Mouse (Mus musculus): ENCODE data around the gene Cycs.

Gene Cycs

DNA sequence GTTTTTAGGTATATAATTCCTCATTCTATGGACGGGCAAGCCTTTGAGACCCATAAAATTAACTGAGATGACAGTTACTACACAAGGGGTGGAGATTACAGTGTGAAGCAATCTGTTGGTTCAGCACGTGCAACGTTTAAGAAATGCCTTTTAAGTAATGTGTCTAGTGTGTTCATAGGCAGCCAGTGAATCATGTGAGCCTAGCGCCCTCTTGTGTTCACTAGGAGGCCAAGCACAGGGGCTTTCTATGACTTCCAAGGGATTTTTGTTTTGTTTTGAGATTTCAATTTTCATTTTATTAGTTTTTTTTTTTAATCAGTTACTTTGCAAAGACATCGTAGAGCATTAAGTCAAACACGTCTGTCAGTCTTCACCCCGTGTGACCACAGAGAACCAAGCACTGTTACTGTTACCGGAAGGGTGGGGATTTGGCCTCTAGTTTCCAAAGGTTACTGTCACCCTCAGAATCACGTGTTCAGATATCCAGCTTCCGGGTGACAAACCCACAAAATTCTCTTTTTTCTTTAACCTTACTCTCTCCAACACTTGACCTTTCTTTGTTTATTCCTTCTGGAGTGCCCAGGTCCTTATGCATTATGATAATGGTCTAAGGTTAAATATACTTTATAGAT is 20.8 kb downstream of the Cycs start:
- no peak for DNase-seq (ENCODE audit: low spot score)

DNA sequence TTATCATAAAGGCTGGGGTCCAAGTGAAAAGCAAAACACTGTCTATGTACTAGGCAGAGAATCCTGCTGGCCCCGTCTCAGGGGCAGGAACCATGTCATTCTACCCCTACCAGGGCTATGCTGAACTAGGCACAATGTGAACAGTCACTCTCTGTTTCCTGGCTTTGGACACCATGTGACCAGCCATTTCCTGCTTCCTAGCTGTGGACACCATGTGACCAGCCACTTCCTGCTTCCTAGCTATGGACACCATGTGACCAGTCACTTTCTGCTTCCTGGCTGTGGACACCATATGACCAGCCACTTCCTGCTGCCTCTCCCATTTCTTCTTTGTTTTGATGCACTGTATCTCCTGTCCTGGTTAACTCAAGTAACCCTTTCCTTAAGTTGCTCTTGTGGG is 23.8 kb downstream of the Cycs start:
- DNase-seq (ENCODE audit: low spot score): no peak

DNA sequence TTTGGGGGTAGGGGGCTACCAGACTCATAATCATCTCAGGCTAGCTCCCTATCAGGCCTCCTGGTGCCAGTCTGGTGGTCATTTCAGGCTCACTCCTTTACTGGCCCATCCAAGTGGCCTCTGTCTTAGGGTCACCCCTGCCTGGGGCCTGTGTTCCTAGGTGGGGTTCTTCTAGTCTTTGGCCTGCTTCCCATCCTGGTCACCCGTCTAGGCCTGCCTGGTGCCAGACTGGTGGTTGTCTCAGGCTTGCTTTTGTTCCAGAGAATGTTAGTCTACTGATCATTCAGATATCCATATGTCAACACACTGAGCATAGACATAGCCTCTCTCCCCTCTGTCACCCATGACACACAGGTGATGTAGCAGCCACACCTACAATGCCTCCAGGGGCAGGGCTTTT is 26.7 kb downstream of the Cycs start:
- no peak for DNase-seq (ENCODE audit: low spot score)

DNA sequence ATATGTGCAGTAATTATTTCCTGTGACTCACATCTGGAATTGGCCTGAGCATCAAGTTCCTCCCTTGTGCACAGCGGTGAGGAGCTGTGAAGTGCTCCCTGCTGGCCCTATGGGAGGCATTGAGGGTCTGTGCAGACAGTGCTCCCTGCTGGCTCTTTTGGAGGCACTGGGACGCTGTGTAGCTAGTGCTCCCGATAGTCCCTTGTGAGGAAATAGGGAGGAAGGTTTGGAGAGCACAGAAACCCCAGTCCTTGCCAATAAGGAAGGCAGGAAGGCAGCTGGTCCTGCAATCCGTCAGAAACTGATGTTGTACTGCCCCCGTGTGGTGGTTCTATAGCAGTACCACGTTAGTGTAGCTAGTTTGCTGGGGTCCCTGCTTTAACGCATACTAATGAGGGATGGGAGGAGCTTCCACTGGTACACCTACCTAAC is 29.9 kb downstream of the Cycs start:
- DNase-seq (ENCODE audit: low spot score): peak; percentile 34

DNA sequence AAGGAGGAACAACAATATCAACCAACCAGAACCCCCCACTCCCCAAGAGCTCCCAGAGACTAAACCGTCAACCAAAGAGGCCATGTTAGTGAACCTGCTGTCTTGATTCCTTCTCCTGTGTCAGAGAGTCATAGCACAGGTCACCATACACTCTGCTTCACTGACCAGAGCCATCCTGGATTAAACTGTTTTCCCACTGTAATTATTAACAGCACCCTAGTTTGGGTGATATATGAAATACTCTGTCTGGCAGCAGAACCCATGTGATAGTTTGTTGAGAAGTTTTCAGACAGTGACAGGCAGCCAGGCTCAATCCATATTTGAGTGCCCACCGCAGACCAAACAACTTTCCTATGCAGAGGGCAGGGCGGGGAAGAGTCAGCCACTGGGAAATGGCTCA is 31.0 kb downstream of the Cycs start:
- DNase-seq (ENCODE audit: low spot score): no peak

DNA sequence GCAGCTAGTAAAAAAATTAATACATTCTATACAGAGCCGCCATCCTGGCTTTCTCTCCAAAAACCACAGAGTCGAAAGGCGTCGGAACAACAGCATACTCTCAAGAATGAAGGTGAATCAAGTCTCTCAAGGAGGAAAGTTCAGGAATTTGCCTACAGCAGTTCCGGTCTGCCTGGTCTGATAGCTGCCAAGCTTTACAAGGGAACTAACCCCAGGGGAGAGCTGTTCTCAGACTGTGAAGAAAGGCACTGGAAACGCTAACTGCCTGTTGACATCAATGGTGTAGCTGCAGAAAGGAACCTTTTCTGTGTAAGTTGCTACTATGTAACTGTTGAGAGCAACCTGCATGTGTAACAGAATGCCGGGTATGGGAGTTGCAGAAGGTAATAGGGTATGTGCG is 34.4 kb downstream of the Cycs start:
- no peak for DNase-seq (ENCODE audit: low spot score)

DNA sequence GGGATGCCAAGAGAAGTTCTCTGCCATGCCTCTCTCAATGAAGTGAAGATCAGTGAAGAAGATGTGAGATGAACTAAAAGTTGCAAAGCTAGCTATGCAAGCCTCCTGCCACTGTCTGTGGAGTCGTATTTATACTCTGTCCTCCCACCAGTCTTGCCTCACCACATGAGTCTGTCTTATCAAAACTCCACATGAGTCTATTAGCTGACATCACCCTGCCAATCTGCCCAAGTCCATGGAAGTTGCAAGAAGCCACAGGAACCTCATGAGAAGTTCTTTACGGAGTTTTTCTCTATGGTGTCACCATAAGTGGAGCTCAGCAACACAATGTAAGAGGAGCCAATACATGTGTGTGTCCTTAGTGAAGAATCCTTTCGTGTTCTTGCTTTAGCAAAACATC is 35.3 kb downstream of the Cycs start:
- DNase-seq (ENCODE audit: low spot score): no peak

DNA sequence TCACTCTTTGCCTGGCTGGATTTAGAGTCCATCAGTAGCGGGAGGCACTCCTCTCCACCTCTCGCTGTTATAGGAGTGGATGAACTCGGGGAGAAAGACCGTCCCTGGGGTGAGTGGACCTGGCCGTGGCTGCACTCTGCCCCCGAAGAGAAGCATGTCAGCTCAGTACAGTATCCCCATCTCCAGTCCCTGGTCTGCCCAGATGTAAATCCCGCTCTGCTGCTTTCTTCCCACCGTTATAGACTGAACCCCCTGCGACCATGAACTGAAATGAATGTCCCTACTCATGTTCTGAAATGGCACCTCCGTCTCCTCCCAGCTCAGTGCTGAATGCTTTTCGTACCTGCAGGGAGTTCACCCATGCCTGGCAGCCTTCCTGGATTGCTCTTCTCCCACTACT is 37.1 kb downstream of the Cycs start:
- DNase-seq (ENCODE audit: low spot score): no peak

DNA sequence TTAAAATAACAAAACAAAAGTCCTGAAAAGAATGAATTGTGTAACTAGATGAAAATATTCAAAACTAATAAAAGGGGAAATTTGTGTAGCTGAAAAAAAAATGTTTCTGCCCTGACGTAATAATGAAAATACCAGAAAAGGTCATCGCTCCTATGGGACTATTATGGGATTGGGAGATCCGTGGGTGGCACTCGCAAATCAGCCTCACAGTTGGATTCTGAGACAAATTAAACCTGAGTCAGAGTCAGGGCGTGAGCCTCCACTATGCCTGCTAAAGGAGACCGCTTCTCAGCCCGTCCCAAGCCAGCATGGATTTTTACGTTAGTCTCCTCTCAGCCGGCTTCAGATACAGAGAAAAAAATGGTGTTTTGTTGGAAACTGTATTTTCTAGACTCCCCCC is 38.9 kb downstream of the Cycs start:
- DNase-seq (ENCODE audit: low spot score): no peak

DNA sequence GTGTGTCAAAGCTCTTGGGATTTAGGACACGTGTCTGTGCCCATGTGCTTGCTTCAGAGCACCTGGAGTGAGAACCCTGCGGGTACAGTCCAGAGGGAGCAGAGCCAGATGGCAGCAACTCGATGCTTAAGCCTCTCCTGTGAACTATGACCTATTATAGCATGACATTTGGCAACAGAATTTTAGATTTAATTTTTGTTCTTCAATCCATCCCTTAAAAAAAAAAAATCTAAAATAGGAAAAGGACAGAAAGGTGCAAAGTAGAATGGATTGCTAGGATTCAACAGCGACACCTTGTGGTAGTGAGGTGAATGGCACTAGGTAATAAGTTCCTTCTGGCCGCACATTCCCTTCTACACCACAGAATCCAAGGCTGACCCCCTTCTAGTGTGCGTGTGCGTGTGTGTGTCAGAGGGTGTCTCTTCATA is 39.7 kb downstream of the Cycs start:
- no peak for DNase-seq (ENCODE audit: low spot score)

DNA sequence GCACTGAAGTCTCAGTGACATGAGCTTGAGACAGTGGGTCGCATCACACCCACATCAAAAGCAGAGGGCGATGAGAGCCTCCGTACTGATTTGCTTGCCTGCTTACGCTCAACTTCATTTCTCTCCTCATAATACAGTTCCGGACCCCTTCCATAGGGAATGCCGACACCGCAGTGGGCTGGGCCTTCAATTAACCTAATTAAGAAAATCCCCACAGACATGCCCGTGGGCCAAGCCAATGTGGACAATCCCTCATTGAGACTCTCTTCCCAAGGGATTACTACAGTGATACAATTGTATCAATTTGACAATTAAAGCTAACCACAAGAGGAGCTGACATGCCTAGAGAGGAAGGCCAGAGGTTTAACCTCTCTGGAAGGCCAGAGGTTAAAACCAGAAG is 40.5 kb downstream of the Cycs start:
- DNase-seq (ENCODE audit: low spot score): no peak

DNA sequence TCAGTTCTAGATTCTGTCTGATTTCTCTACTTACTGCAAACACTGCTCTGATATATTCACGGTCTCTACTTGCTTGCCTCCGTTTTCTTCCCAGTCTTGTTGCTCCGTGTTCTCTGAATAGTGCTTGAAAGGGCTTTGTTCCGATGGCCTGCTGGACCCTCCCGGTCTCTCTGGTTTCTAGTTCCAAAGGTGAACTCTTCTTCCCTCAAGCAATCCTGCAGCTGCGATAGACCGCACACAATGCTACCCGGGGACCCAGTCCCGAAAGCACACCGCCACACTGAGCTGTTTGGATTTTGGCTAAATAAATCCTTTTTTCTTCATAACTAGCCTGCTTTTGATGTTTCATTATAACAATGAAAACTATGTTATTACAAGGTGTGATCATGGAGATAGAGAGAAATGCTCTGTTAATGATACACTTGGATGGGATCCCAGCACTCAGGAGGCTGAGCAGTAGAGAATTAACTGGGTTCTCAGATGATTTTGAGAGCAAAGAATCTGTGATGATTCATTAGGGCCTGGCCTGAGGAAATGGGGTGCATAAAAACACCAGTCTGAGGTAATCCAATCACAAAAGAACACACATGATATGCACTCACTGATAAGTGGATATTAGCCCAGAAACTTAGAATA is 42.0 kb downstream of the Cycs start:
- DNase-seq (ENCODE audit: low spot score): no peak

DNA sequence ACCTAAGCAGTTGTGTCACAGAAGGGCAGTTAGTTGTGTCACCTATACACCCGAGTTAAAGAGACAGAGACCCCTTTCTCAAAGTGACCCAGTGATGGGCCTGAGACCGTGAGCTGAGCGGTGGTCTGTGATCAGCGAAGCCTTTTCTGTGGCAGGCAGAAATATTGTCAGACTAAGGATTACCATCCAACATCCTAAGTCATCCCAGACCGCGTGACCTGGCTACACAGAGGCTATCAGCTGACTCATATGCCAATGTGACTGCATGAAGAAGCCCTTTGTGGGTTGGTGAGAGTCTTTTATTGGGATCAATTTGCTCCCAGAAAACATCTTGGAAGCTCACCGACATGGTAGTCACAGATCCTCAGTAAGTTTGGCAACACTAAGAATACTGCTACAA is 43.6 kb downstream of the Cycs start:
- DNase-seq (ENCODE audit: low spot score): no peak

DNA sequence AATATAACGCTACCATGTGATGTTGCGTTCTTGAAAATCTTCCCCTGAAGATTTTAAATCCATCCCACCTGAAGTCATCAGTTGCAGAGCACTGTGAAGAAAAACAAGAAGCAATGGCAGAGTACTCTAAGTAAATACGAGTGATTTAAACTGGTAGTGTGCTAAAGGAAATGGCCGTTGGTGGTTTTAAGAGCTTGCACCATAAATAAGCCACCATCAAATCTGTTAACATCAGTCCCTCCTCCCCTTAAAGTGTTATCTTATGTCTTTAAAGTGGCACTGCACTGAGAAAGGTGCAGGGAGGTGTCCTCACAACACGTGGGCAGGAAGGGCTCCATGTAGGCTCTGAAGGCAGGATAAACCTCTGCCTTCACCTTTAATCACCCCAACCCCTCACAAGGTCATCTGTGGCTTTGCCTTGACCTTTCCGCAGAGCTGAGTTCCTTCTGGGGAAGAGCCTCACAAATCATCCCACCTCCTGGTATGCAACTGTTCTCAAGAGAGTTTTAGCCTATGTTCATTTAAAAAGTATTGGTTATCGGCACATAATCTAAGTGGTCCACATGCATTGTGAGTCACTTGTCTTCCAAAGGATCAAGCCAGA is 44.7 kb downstream of the Cycs start:
- DNase-seq (ENCODE audit: low spot score): no peak

DNA sequence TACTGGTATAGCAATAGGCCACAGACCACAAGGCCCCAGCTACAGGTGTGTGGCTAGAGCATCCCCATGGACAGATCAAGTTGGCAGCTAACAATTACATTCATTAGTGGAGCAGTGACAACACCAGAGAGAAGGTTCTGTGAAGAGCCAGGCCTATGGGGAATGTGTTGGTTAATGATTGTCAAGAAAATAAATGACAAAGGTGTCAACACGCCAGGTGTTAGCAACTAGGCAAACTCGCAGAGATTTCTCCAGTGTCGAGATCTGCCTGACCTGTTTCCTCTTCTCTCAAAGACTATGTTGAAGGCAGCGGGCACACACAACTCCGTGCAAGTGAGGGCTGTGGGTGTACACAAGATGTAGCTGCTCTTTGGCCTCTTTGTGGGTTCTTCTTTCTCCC is 46.2 kb downstream of the Cycs start:
- DNase-seq (ENCODE audit: low spot score): no peak

DNA sequence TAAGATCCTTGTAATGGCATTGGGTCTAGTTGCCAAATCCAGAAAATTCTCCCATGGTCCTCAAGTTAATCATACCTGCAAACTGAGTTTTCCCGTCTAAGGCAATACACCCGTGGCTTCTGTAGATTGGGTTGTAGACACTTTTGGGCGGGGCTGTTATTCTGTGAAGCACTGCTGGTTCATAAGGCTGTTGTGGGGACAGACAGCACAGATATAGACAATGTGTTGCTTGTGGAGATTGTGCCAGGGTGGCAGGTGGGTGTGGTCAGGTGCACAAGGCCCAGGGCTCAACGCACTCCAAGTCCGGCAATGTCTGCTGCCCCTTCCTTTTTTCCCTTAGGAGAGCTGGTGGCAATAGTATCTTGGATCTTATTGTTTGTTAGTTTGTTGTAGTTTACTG is 48.0 kb downstream of the Cycs start:
- DNase-seq (ENCODE audit: low spot score): no peak
